Mouse (Mus musculus) neural tube, embryonic 11.5 days (tissue): Measurements from ENCODE around the gene Fxyd7. TPM values are rescaled to one million over a fixed set of nuclear protein-coding genes. Genes with fewer than 3 reads are reported as not detected.

ENCODE experiments used
- ATAC-seq: fragments of 200-750 bp; cut with Nextera tagmentation; 2 replicates; pipeline ENCODE4 v1.8.0; 2017; ENCODE audit warnings: moderate number of reproducible peaks, mild to moderate bottlenecking, moderate TSS enrichment, moderate library complexity; ENCODE audit not compliant: insufficient read depth, low FRiP score, low TSS enrichment
- DNase-seq: peaks from one replicate; pipeline ENCODE4 v3.0.0-alpha.2; 2015; ENCODE audit warnings: low spot score
- H3K27ac ChIP-seq: fragments of 300-500 bp; sonication (generic); 2 replicates; pipeline ENCODE4 v1.5.1; 2014; ENCODE audit warnings: low read depth, mild to moderate bottlenecking, low read length
- H3K27me3 ChIP-seq: fragments of 300-500 bp; sonication (generic); 2 replicates; pipeline ENCODE4 v1.6.1; 2014; ENCODE audit warnings: mild to moderate bottlenecking, low read length, mixed read lengths; ENCODE audit not compliant: control insufficient read depth, insufficient read depth
- H3K36me3 ChIP-seq: fragments of 300-500 bp; sonication (generic); 2 replicates; pipeline ENCODE4 v1.6.1; 2014; ENCODE audit warnings: mild to moderate bottlenecking, low read length, moderate library complexity, mixed read lengths; ENCODE audit not compliant: control insufficient read depth, insufficient read depth
- H3K4me1 ChIP-seq: fragments of 300-500 bp; sonication (generic); 2 replicates; pipeline ENCODE4 v1.6.1; 2014; ENCODE audit warnings: low read length, mixed read lengths; ENCODE audit not compliant: control insufficient read depth, insufficient read depth
- H3K4me2 ChIP-seq: fragments of 300-500 bp; sonication (generic); 2 replicates; pipeline ENCODE4 v1.6.1; 2014; ENCODE audit warnings: low read depth, mild to moderate bottlenecking, moderate library complexity
- H3K4me3 ChIP-seq: fragments of 300-500 bp; sonication (generic); 2 replicates; pipeline ENCODE4 v1.5.1; 2014; ENCODE audit warnings: low read depth, low read length
- H3K9ac ChIP-seq: fragments of 300-500 bp; sonication (generic); 2 replicates; pipeline ENCODE4 v1.6.1; 2014; ENCODE audit warnings: mild to moderate bottlenecking, low read length
- H3K9me3 ChIP-seq: fragments of 300-500 bp; sonication (generic); 2 replicates; pipeline ENCODE4 v1.6.1; 2016; ENCODE audit warnings: low read length; ENCODE audit not compliant: control insufficient read depth
- WGBS: fragments of 180-500 bp; shearing (Covaris S2); extraction: QIAGEN DNeasy Blood & Tissue Kit; methylation state at CpG from one replicate; pipeline ENCODE4 v1.1.7; 2014; 5-methylcytosine and 5-hydroxymethylcytosine counted together
- polyA plus RNA-seq: library from polyadenylated mRNA; unstranded; fragments of >200 nt; fragmentation: Nextera tagmentation; extraction: Ambion mirVana; gene quantifications from 2 replicates; pipeline ENCODE4 v1.2.1, GENCODE M21; 2014

Gene Fxyd7
- polyA plus RNA-seq, 1 experiment from 2014 or later, result 36.5 TPM

DNA sequence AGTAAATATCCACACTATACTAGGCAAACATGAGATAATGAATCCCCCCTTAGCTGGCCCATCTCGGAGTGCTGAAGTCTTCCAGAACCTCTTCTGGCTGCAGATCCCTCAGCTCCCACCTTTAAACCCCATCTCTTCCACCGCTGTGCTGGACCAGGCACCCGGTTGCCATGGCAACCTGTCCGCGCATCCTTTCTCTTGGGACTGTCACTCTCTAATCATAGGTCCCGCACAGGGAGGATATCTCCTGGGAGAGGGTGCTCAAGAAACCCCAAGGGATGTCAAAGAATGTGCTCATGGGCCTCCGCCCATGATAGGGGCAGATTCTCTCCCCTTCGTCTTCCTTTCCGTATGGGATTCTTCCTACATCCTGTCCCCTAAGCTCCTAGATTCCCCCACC, 346 bp downstream of the Fxyd7 start:
- ATAC-seq, result no peak
- Histone ChIP-seq H3K27ac (no peak overlapping the region), H3K36me3 (no peaks in the 10 kb centered on the region), H3K27me3 (peaks cover 48% of the 10 kb centered on the region), H3K4me1 (peaks cover 15% of the 10 kb centered on the region), H3K4me2 (peak overlapping the region; percentile 30), H3K4me3 (peak overlapping the region; percentile 15; the same call in 1 of the 2 replicates), H3K9me3 (no peaks in the 10 kb centered on the region), H3K9ac (no peak overlapping the region)
- peak; percentile 38 for DNase-seq
- WGBS, result 3% methylated on average over 9 of the region's 9 CpGs

GRCm38 (mm10) chr7:31050487-31050886, 780 bp downstream of the Fxyd7 start:
- WGBS, result 11% methylated on average over 6 of the region's 6 CpGs
- peak overlapping the region; percentile 33; the same call in 1 of the 2 replicates for H3K4me2 ChIP-seq
- H3K9me3 ChIP-seq, result no peaks in the 10 kb centered on the region
- DNase-seq (no peak), ATAC-seq (no peak)
- H3K36me3 ChIP-seq, result no peaks in the 10 kb centered on the region
- H3K27ac ChIP-seq, result no peak overlapping the region
- H3K4me1 ChIP-seq, result peaks cover 13% of the 10 kb centered on the region
- peaks cover 48% of the 10 kb centered on the region for H3K27me3 ChIP-seq
- H3K4me3 ChIP-seq, result peak overlapping the region; percentile 11; the same call in 1 of the 2 replicates
- no peak overlapping the region for H3K9ac ChIP-seq

DNA sequence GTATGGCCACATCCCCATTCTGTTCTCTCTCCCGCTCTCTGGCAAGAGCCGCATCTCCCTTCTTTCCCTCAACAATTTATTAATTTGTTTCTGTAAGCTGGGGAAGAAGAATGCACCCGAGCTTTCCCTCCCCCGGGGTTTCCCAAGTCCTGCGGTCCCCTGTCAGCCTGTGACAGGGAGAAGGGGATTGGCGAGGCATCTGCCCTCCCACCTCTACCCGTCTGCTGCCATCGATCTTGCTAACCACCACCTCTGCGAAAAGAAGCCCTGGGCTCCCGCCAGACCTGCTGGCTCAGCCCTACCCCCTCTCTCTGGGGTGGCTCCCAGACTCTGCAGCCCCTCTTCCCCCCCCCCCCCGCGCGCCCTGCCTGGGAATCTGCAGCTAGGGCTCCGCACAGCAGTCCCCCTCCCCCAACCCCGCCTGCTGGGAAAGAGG, 1.4 kb downstream of the Fxyd7 start:
- peak overlapping the region; percentile 11; the same call in 1 of the 2 replicates for H3K4me3 ChIP-seq
- DNase-seq (no peak), ATAC-seq (no peak)
- no peaks in the 10 kb centered on the region for H3K36me3 ChIP-seq
- H3K9me3 ChIP-seq, result no peaks in the 10 kb centered on the region
- WGBS, result 3% methylated on average over 10 of the region's 15 CpGs
- H3K9ac ChIP-seq, result 0 out of 2 replicates have a peak overlapping the region, but pooled peaks have one; percentile 3
- H3K27ac ChIP-seq, result no peak overlapping the region
- peaks cover 48% of the 10 kb centered on the region for H3K27me3 ChIP-seq
- H3K4me2 ChIP-seq, result peak overlapping the region; percentile 33
- H3K4me1 ChIP-seq, result peaks cover 8% of the 10 kb centered on the region

DNA sequence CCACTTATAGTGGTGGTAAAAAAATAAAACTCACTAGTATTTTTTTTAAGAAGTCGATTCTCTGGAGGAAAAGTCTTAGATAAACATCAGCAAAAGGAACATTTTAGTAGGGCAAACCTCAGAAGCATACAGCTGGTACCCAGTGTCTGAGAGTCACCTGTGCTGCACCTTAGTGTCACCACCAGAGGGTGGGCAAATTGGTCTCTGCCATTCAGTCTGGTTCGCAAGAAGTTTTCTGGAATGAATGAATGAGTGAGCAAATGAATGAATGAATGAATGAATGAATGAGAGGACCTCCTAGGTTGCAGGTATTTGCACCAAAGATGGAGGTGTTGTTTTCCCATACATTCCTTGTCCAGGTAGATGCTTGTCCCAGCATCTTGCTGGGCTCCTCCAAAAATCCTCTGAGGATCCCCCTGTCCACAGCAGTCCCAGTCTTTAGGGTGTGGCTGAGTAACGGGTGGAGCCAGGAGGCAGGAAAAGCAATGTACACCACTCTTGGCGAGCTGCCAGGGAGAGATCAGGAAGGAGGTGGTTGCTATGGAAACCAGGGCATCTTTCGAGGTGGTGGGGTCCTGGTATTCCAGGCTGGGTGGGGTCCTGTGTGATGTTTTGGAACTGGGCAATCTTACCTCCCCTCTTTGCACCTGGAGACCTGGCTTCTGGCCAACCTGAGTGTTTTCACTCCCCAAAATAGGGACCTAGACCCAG, 2.0 kb downstream of the Fxyd7 start:
- no peaks in the 10 kb centered on the region for H3K36me3 ChIP-seq
- no peak overlapping the region; the same call in 1 of the 2 replicates for H3K4me2 ChIP-seq
- ATAC-seq, result no peak
- DNase-seq, result peak; percentile 44
- 26% methylated on average over 5 of the region's 5 CpGs for WGBS
- no peak overlapping the region for H3K27ac ChIP-seq
- H3K4me1 ChIP-seq, result peaks cover 4% of the 10 kb centered on the region; the same call in 1 of the 2 replicates
- H3K9ac ChIP-seq, result no peak overlapping the region
- H3K9me3 ChIP-seq, result no peaks in the 10 kb centered on the region
- H3K27me3 ChIP-seq, result peaks cover 48% of the 10 kb centered on the region
- H3K4me3 ChIP-seq, result no peak overlapping the region

GRCm38 (mm10) chr7:31042431-31042910, 8.8 kb downstream of the Fxyd7 start, which contains the start of gene Fxyd5:
Gene Fxyd5 (minus strand): TSS chr7:31042481.
- ATAC-seq, result no peak
- Histone ChIP-seq H3K27me3 (peaks cover 21% of the 10 kb centered on the region), H3K36me3 (no peaks in the 10 kb centered on the region), H3K9me3 (no peaks in the 10 kb centered on the region), H3K27ac (no peak within 1 kb of the TSS), H3K4me2 (peak within 1 kb of the TSS; percentile 28), H3K4me3 (no peak within 1 kb of the TSS), H3K9ac (0 out of 2 replicates have a peak within 1 kb of the TSS, but pooled peaks have one; percentile 15), H3K4me1 (no peaks in the 10 kb centered on the region)
- no peak for DNase-seq
- 29% methylated on average over 10 of the region's 10 CpGs for WGBS

DNA sequence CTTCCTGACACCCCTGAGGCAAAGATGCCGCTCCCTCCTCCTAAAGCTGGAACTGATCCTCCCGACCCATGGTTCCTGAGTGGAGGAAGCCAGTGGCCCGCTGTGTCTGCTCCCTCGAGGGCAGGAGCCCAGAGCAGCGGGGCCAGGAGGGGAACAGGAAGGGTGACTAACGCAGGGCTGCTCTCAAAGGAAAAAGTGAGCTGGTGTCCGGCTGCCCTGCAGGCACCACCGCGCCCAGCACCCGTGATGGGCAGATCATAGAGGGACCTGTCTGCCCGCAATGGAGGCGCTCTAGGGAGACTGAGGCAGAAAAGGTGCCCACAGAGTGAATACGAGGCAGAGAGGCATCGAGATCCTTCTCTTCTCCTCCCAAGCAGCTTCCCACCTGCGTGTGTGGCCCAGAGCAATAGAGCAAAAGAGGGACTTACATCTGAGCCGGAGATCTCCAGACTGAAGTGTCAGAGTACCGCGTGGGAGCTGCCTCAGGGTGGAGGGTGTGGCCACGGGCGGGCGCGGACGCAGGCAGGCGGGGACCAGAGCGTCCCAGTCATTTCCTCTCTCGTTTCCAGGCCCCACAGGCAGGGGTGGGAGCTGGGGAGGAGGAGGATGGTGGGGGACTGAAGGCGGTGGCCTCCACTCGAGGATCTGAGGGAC, 9.5 kb downstream of the Fxyd7 start:
- Histone ChIP-seq H3K27ac (no peak overlapping the region), H3K36me3 (no peaks in the 10 kb centered on the region), H3K4me3 (no peak overlapping the region), H3K4me2 (peak overlapping the region; percentile 28), H3K9me3 (no peaks in the 10 kb centered on the region), H3K9ac (0 out of 2 replicates have a peak overlapping the region, but pooled peaks have one; percentile 15), H3K4me1 (no peaks in the 10 kb centered on the region), H3K27me3 (peaks cover 21% of the 10 kb centered on the region)
- 4% methylated on average over 28 of the region's 28 CpGs for WGBS
- DNase-seq, result peak; percentile 24
- no peak for ATAC-seq

- no peak overlapping the region for H3K4me3 ChIP-seq
These were observed 10.3 kb downstream of the Fxyd7 start for GRCm38 (mm10) chr7:31041023-31041407.

GRCm38 (mm10) chr7:31040281-31041022, 10.8 kb downstream of the Fxyd7 start:
- no peak for ATAC-seq
- Histone ChIP-seq H3K9ac (no peak overlapping the region), H3K27me3 (peaks cover 21% of the 10 kb centered on the region), H3K4me1 (no peaks in the 10 kb centered on the region), H3K9me3 (no peaks in the 10 kb centered on the region), H3K4me3 (no peak overlapping the region), H3K36me3 (no peaks in the 10 kb centered on the region), H3K27ac (no peak overlapping the region), H3K4me2 (no peak overlapping the region)
- 82% methylated on average over 11 of the region's 12 CpGs for WGBS
- DNase-seq, result no peak

More at GRCm38 (mm10) chr7:31041023-31041407, 10.3 kb downstream of the Fxyd7 start:
- Histone ChIP-seq H3K4me2 (no peak overlapping the region), H3K9me3 (no peaks in the 10 kb centered on the region), H3K4me1 (no peaks in the 10 kb centered on the region), H3K27me3 (peaks cover 21% of the 10 kb centered on the region), H3K9ac (no peak overlapping the region), H3K36me3 (no peaks in the 10 kb centered on the region), H3K27ac (no peak overlapping the region)
- WGBS, result 37% methylated on average over 8 of the region's 8 CpGs
- ATAC-seq (no peak), DNase-seq (no peak)
